Mouse (Mus musculus): ENCODE data around the gene Cdca3. TPM values are rescaled to one million over a fixed set of nuclear protein-coding genes. Genes with fewer than 3 reads are reported as not detected.
A peak's percentile ranks its signal among the peaks of the same experiment; 100 is the strongest.

Gene Cdca3
- total RNA-seq, 2 experiments from 2014 or later, result 0.23 to 0.42 TPM

- DNase-seq (ENCODE audit: low spot score in 2 of 2), result no peak
Observed at GRCm38 (mm10) chr6:124831649-124832048, 2.3 kb downstream of the Cdca3 start.

DNA sequence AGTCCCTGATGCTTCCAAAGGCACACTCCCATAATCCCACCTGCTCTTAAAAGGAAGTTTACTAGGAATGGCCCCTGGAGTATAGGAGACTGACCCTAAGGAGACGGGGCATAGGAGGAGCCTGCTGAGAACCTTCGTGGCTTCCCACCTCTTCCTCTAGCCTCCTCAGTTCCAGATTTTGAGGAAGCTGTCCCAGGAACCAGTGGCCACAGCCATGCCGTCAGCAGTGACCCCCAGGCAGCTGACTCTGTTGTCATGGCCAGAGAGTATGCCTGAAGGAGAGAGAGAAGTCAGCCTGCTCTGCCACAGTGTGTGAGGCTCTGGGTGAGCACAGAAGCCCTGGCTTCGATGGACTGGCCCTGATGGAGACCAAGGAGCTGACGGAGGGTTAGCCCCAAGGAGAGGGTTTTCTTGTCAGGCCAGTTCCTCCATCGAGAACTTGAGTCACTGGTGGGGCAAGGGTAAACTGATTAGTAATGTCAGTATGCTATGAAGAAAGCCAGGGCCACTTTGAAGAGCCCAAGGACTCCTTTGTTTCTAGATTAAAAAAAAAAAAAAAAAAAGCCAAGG is 5.2 kb downstream of the Cdca3 start:
- DNase-seq (ENCODE audit: low spot score in 2 of 2), result no peak

GRCm38 (mm10) chr6:124835531-124835930 is 6.2 kb downstream of the Cdca3 start:
- DNase-seq (ENCODE audit: low spot score in 2 of 2), result no peak

DNA sequence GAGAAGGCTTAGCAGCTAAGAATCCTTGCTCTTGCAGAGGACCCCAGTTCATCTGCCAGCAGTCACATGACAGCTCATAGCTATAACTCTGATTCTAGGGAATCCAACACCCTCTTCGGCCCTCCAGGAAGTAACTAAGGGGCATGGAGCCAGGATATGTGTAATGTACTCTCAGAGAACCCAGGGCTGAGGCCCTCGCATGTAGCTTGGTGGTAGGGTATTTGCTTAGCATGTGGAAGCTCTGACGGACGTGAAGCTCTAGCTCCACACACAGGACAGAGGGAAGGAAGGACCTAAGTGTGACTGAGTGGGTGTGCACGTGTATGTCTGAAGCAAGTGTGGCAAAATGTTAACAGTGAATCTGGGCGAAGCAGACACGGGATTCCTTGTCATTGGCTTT is 7.1 kb downstream of the Cdca3 start:
- DNase-seq (ENCODE audit: low spot score in 2 of 2), result no peak

- no peak for DNase-seq (ENCODE audit: low spot score in 2 of 2)
Observed at GRCm38 (mm10) chr6:124839805-124840204, 10.5 kb downstream of the Cdca3 start.

DNA sequence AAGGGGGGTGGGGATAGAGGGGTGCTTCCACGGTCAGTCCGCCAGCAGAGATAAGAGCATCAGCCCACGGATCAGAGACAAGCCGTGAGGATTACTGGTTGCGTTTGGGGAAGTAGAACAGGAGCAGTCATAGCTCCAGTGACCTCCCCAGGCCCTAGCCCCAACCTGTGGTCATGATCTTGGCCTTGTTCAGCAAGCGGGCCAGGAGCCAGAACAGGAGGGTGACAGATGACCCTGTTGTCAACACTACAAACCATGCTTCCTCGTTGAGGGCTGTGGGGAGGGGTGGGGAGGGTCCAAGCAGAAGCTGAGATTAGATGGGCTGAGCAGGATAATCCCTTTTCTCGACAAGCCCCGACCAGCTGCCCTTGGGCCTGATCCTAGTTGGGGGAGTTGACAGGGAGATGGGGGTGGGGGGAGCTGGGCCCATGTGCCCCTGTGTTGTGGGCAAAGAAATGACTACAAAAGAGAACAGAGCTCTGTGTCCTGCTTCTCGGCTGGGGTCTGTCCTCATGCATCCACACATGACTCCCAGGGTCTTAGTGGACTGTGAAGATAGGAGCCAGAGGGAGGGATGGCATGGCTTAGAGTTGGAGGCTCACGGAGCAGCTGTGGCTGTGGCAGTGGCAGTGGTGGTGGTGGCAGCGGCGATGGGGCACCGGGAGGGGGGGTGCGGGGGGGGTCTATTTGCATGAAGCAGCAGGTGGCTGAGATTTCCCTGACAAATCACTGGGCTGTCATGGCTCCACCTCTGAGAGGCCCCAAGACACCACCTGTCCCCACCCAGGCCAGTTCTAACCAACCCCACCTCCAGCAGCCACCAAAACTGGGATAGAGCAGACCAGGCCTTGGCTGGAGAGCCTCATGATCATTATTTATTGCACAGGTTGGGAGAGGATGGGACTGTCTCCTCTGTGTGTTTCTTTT is 11.2 kb downstream of the Cdca3 start, which contains the start of gene Gnb3:
Gene Gnb3, minus strand, starts transcription at position 35 of the 927 bp plus-strand sequence.
- DNase-seq (ENCODE audit: low spot score in 2 of 2), result no peak

DNA sequence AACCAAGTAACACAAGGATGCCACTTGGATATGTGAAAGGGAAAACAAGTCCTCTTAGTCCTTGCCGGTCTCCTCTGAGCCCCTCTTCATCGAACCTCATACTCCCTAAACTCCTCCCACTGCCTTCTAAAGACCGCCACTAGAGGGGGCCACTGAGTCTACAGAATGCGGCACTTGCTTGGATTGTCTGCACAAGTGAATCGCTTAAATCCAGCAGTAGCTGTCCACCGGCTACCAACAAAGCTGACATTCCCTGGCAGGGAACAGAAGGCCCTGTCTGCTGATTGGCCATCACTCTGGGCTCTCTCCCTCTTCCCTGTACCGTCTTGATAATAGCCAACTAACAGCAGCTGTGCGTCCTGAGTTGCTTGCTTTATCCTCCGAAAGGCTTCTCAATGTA is 18.0 kb downstream of the Cdca3 start:
- DNase-seq (ENCODE audit: low spot score in 2 of 2), result peak; percentile 93 to 96

DNA sequence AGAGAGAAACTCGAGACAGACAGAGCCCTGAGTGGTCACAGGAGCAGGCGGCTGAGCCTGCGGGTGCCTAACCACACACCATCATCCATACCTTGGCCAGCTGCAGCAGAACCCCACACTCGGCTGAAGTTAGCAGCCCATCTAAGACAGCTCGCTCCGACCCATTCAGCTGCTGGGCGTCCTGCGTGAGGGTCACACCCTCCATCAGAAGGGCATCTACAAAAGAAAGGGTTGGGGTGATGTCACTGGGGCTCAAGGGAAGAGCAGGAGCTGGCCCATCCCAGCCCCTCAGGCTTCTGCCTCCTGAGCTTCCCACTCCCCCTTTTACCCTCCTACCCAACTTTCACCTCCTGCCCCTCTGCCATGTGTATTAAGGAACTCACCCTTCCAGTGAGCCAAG is 21.2 kb downstream of the Cdca3 start:
- DNase-seq (ENCODE audit: low spot score in 2 of 2), result no peak

DNA sequence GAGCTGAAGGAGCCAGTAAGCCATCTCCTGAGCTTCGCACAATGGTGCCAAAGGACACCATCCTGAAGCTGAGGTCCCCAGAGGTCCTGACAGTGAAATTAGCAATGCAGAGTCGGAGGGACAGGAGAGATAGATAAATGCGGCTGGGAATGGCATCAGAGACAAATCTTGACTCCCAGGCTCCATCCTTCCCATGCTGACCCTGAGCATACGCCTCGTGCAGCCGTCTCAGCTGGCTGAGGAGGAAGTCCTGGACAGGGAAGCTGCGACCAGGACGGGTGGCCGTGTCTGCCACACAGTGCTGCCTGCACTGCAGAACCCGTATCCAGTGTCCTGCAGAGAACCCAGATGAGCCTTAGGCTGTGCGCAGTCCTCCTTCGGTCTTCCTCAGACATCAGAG is 25.3 kb downstream of the Cdca3 start:
- DNase-seq (ENCODE audit: low spot score in 2 of 2), result no peak

- peak in 1 of 2 experiments; percentile 55 for DNase-seq (ENCODE audit: low spot score in 2 of 2)
Observed at GRCm38 (mm10) chr6:124856321-124856720, 27.0 kb downstream of the Cdca3 start.

- DNase-seq (ENCODE audit: low spot score in 2 of 2), result peak; percentile 78 to 89
Observed at GRCm38 (mm10) chr6:124856916-124857839, 27.8 kb downstream of the Cdca3 start, which contains the start of gene P3h3. Gene P3h3 (minus strand): TSS chr6:124857752.

- peak in 1 of 2 experiments; percentile 64 for DNase-seq (ENCODE audit: low spot score in 2 of 2)
Observed at GRCm38 (mm10) chr6:124857840-124858530, 28.6 kb downstream of the Cdca3 start.

GRCm38 (mm10) chr6:124858561-124859318 is 29.4 kb downstream of the Cdca3 start:
- DNase-seq (ENCODE audit: low spot score in 2 of 2), result no peak

GRCm38 (mm10) chr6:124859725-124860124 is 30.4 kb downstream of the Cdca3 start:
- DNase-seq (ENCODE audit: low spot score in 2 of 2), result peak; percentile 91 to 94

GRCm38 (mm10) chr6:124860511-124860910 is 31.2 kb downstream of the Cdca3 start:
- peak in 1 of 2 experiments; percentile 28 for DNase-seq (ENCODE audit: low spot score in 2 of 2)

GRCm38 (mm10) chr6:124861266-124861665 is 31.9 kb downstream of the Cdca3 start:
- DNase-seq (ENCODE audit: low spot score in 2 of 2), result peak in 1 of 2 experiments; percentile 36

- DNase-seq (ENCODE audit: low spot score in 2 of 2), result no peak
Observed at GRCm38 (mm10) chr6:124861802-124862201, 32.5 kb downstream of the Cdca3 start.

GRCm38 (mm10) chr6:124862406-124863124 is 33.2 kb downstream of the Cdca3 start:
- DNase-seq (ENCODE audit: low spot score in 2 of 2), result peak; percentile 36 to 42

DNA sequence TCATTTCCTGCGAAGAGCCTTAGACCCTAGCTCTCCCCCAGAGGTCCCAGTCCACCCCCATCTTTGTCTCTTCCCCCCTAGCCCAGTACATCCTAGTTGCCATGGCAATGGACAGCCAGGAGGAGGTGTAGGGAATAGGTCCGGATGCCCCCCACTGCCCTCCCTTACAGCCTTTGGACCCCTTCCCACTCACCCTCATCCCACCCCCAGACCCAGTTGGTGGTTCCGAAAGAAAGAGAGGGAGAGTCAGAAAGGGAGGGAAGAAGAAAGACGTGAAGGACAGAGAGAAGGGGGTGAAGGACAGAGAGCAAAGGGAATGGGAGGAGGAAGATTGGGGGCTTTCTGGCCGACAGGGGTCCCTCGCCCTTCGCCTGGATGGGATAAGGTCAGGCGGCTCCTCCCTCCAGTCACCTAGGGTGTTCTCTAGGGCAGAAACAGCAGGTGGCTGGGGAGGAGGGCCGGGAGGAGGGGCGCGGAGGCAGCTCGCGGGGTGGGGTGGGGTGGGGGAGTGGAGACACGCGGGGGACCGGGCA is 33.8 kb downstream of the Cdca3 start:
- DNase-seq (ENCODE audit: low spot score in 2 of 2), result no peak

Measured in left cerebral cortex, adult 18-20 months (tissue).